Mouse (Mus musculus): ENCODE data around the gene Krt86. TPM values are rescaled to one million over a fixed set of nuclear protein-coding genes. Genes with fewer than 3 reads are reported as not detected.

Gene Krt86
- total and polyA plus RNA-seq, 3 experiments = 0.11 TPM; not detected in 2

- no peaks in the 10 kb centered on the region for H3K4me1 ChIP-seq (ENCODE audit: insufficient read depth, low read depth, low read length)
- no peaks in the 10 kb centered on the region for H3K36me3 ChIP-seq (replicated peaks)
- H3K27me3 ChIP-seq (ENCODE audit: insufficient read depth, low read length) = no peaks in the 10 kb centered on the region
- peaks cover 11% of the 10 kb centered on the region for H3K9me3 ChIP-seq (replicated peaks)
- H3K4me3 ChIP-seq (ENCODE audit: low read depth, low read length) = no peak overlapping the region
- ATAC-seq (ENCODE audit: extremely low read depth, insufficient number of reproducible peaks, low FRiP score, poor library complexity, severe bottlenecking) (no peak), DNase-seq (ENCODE audit: low spot score) (no peak)
- TF ChIP-seq POLR2AphosphoS5 (IDR thresholded peaks at IDR 0.05; ENCODE audit: insufficient replicate concordance, low read depth, low read length) (no peak), GATA2 (IDR thresholded peaks at IDR 0.05; ENCODE audit: borderline replicate concordance, low read depth, low read length) (no peak), GATA1 (IDR thresholded peaks at IDR 0.05; ENCODE audit: borderline replicate concordance, low read length) (no peak)
Observed at GRCm38 (mm10) chr15:101519792-101520191, 46.5 kb downstream of the Krt86 start.

DNA sequence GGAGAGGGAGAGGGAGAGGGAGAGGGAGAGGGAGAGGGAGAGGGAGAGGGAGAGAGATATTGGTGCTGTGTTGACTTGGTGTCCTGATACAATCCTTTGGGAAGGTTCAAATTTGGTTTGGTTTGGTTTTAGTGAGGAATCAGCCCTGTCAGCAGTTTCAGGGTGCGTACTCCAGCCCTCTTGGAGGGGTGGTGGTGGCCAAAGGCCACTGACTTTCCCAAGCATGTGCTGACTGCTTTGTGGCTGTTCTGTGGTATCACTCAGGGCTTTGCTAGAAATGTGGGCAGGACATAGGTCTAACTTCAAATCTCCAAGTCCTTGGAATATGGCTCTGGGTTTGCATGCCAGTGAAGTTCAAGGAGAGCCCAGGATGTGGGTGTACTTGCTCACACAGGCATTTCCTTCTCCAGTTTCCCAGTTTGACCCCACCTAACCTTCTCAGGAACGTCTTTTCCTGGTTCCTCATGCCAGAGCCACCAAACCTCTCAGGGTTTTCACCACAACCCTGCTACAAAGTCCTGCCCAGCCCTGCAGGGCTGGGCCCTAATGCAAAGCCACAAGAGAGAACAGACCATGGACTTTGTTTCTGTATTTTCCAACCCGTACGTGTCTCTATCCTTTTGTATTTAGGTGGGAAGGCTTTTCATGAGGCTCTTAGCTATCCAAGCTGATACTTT, 49.4 kb downstream of the Krt86 start:
- Histone ChIP-seq H3K27me3 (ENCODE audit: insufficient read depth, low read length) (no peaks in the 10 kb centered on the region; the same call in 1 of the 2 replicates), H3K4me1 (ENCODE audit: insufficient read depth, low read depth, low read length) (no peaks in the 10 kb centered on the region), H3K9me3 (replicated peaks) (peaks cover 21% of the 10 kb centered on the region), H3K4me3 (ENCODE audit: low read depth, low read length) (no peak overlapping the region), H3K36me3 (replicated peaks) (no peaks in the 10 kb centered on the region)
- TF ChIP-seq GATA2 (IDR thresholded peaks at IDR 0.05; ENCODE audit: borderline replicate concordance, low read depth, low read length) = no peak
- TF ChIP-seq POLR2AphosphoS5 (IDR thresholded peaks at IDR 0.05; ENCODE audit: insufficient replicate concordance, low read depth, low read length) = no peak
- TF ChIP-seq GATA1 (IDR thresholded peaks at IDR 0.05; ENCODE audit: borderline replicate concordance, low read length) = no peak
- TF ChIP-seq TAL1 (conservative IDR thresholded peaks at IDR 0.05; ENCODE audit: low read depth, low read length) = no peak
- no peak for TF ChIP-seq CTCF (IDR thresholded peaks at IDR 0.05; ENCODE audit: low read depth, low read length)
- no peak for DNase-seq (ENCODE audit: low spot score)
- no peak for ATAC-seq (ENCODE audit: extremely low read depth, insufficient number of reproducible peaks, low FRiP score, poor library complexity, severe bottlenecking)

Other genes with a start within 250 kb of the Krt86 start
- gene Grasp, start 249.3 kb upstream of the Krt86 start, total RNA-seq (2014; fragmentation: Nextera tagmentation) = not detected in 2 replicates
- gene Grasp, start 249.3 kb upstream of the Krt86 start, total RNA-seq (2017) = 0.16 TPM in 1 of 2 replicates, not detected in the other
- gene Grasp, start 249.3 kb upstream of the Krt86 start, polyA plus RNA-seq (2012) = 0.04 and 0.09 TPM in 2 replicates
- not detected in 2 replicates for gene Nr4a1, start 219.2 kb upstream of the Krt86 start, total RNA-seq (2014; fragmentation: Nextera tagmentation)
- gene Nr4a1, start 219.2 kb upstream of the Krt86 start, total RNA-seq (2017) = not detected in 2 replicates
- gene Nr4a1, start 219.2 kb upstream of the Krt86 start, polyA plus RNA-seq (2012) = 0.04 TPM in 1 of 2 replicates, not detected in the other
- gene Atg101, start 189.2 kb upstream of the Krt86 start, total RNA-seq (2014; fragmentation: Nextera tagmentation) = 5.9 and 11.0 TPM in 2 replicates
- gene Atg101, start 189.2 kb upstream of the Krt86 start, total RNA-seq (2017) = 34.6 and 35.3 TPM in 2 replicates
- gene Atg101, start 189.2 kb upstream of the Krt86 start, polyA plus RNA-seq (2012) = 42.5 and 55.1 TPM in 2 replicates
- not detected in 2 replicates for gene 6030408B16Rik, start 180.3 kb upstream of the Krt86 start, total RNA-seq (2014; fragmentation: Nextera tagmentation)
- gene 6030408B16Rik, start 180.3 kb upstream of the Krt86 start, total RNA-seq (2017) = 0.12 TPM in 1 of 2 replicates, not detected in the other
- gene 6030408B16Rik, start 180.3 kb upstream of the Krt86 start, polyA plus RNA-seq (2012) = 0.09 TPM in 1 of 2 replicates, not detected in the other
- gene Krt80, start 103.3 kb upstream of the Krt86 start, total RNA-seq (2014; fragmentation: Nextera tagmentation) = not detected in 2 replicates
- 0.11 and 0.12 TPM in 2 replicates for gene Krt80, start 103.3 kb upstream of the Krt86 start, total RNA-seq (2017)
- not detected in 2 replicates for gene Krt80, start 103.3 kb upstream of the Krt86 start, polyA plus RNA-seq (2012)
- gene Krt7, start 62.4 kb upstream of the Krt86 start, total RNA-seq (2014; fragmentation: Nextera tagmentation) = not detected in 2 replicates
- under 0.01 and 0.49 TPM in 2 replicates for gene Krt7, start 62.4 kb upstream of the Krt86 start, total RNA-seq (2017)
- 0.11 and 0.13 TPM in 2 replicates for gene Krt7, start 62.4 kb upstream of the Krt86 start, polyA plus RNA-seq (2012)
- not detected in 2 replicates for gene Krt87, start 34.7 kb upstream of the Krt86 start, total RNA-seq (2014; fragmentation: Nextera tagmentation)
- gene Krt87, start 34.7 kb upstream of the Krt86 start, total RNA-seq (2017) = not detected in 2 replicates
- not detected in 2 replicates for gene Krt87, start 34.7 kb upstream of the Krt86 start, polyA plus RNA-seq (2012)
- not detected in 2 replicates for gene Krt88, start 25.7 kb upstream of the Krt86 start, total RNA-seq (2014; fragmentation: Nextera tagmentation)
- gene Krt88, start 25.7 kb upstream of the Krt86 start, total RNA-seq (2017) = not detected in 2 replicates
- gene Krt88, start 25.7 kb upstream of the Krt86 start, polyA plus RNA-seq (2012) = not detected in 2 replicates
- not detected in 2 replicates for gene Krt81, start 9.7 kb upstream of the Krt86 start, total RNA-seq (2014; fragmentation: Nextera tagmentation)
- gene Krt81, start 9.7 kb upstream of the Krt86 start, total RNA-seq (2017) = not detected in 2 replicates
- gene Krt81, start 9.7 kb upstream of the Krt86 start, polyA plus RNA-seq (2012) = not detected in 2 replicates
- not detected in 2 replicates for gene Krt83, start 18.0 kb downstream of the Krt86 start, total RNA-seq (2014; fragmentation: Nextera tagmentation)
- not detected in 2 replicates for gene Krt83, start 18.0 kb downstream of the Krt86 start, total RNA-seq (2017)
- not detected in 2 replicates for gene Krt83, start 18.0 kb downstream of the Krt86 start, polyA plus RNA-seq (2012)
- gene Gm49425, start 43.8 kb downstream of the Krt86 start, total RNA-seq (2014; fragmentation: Nextera tagmentation) = not detected in 2 replicates
- not detected in 2 replicates for gene Gm49425, start 43.8 kb downstream of the Krt86 start, total RNA-seq (2017)
- not detected in 2 replicates for gene Gm49425, start 43.8 kb downstream of the Krt86 start, polyA plus RNA-seq (2012)
- not detected in 2 replicates for gene Krt84, start 59.3 kb downstream of the Krt86 start, total RNA-seq (2014; fragmentation: Nextera tagmentation)
- gene Krt84, start 59.3 kb downstream of the Krt86 start, total RNA-seq (2017) = 0.05 TPM in 1 of 2 replicates, not detected in the other
- gene Krt84, start 59.3 kb downstream of the Krt86 start, polyA plus RNA-seq (2012) = not detected in 2 replicates
- not detected in 2 replicates for gene Krt82, start 77.2 kb downstream of the Krt86 start, total RNA-seq (2014; fragmentation: Nextera tagmentation)
- gene Krt82, start 77.2 kb downstream of the Krt86 start, total RNA-seq (2017) = not detected in 2 replicates
- gene Krt82, start 77.2 kb downstream of the Krt86 start, polyA plus RNA-seq (2012) = not detected in 2 replicates
- gene Krt90, start 89.5 kb downstream of the Krt86 start, total RNA-seq (2014; fragmentation: Nextera tagmentation) = not detected in 2 replicates
- not detected in 2 replicates for gene Krt90, start 89.5 kb downstream of the Krt86 start, total RNA-seq (2017)
- not detected in 2 replicates for gene Krt90, start 89.5 kb downstream of the Krt86 start, polyA plus RNA-seq (2012)
- not detected in 2 replicates for gene Krt75, start 100.4 kb downstream of the Krt86 start, total RNA-seq (2014; fragmentation: Nextera tagmentation)
- 0.05 TPM in 1 of 2 replicates, not detected in the other for gene Krt75, start 100.4 kb downstream of the Krt86 start, total RNA-seq (2017)
- gene Krt75, start 100.4 kb downstream of the Krt86 start, polyA plus RNA-seq (2012) = not detected in 2 replicates
- not detected in 2 replicates for gene Gm5414, start 154.7 kb downstream of the Krt86 start, total RNA-seq (2014; fragmentation: Nextera tagmentation)
- not detected in 2 replicates for gene Gm5414, start 154.7 kb downstream of the Krt86 start, total RNA-seq (2017)
- not detected in 2 replicates for gene Gm5414, start 154.7 kb downstream of the Krt86 start, polyA plus RNA-seq (2012)
- gene Gm5478, start 173.9 kb downstream of the Krt86 start, total RNA-seq (2014; fragmentation: Nextera tagmentation) = not detected in 2 replicates
- gene Gm5478, start 173.9 kb downstream of the Krt86 start, total RNA-seq (2017) = 0.33 TPM in 1 of 2 replicates, not detected in the other
- gene Gm5478, start 173.9 kb downstream of the Krt86 start, polyA plus RNA-seq (2012) = not detected in 2 replicates
- gene Krt6b, start 206.8 kb downstream of the Krt86 start, total RNA-seq (2014; fragmentation: Nextera tagmentation) = not detected in 2 replicates
- not detected in 2 replicates for gene Krt6b, start 206.8 kb downstream of the Krt86 start, total RNA-seq (2017)
- not detected in 2 replicates for gene Krt6b, start 206.8 kb downstream of the Krt86 start, polyA plus RNA-seq (2012)
- gene Krt6a, start 220.8 kb downstream of the Krt86 start, total RNA-seq (2014; fragmentation: Nextera tagmentation) = not detected in 2 replicates
- gene Krt6a, start 220.8 kb downstream of the Krt86 start, total RNA-seq (2017) = not detected in 2 replicates
- not detected in 2 replicates for gene Krt6a, start 220.8 kb downstream of the Krt86 start, polyA plus RNA-seq (2012)
- not detected in 2 replicates for gene Krt5, start 239.4 kb downstream of the Krt86 start, total RNA-seq (2014; fragmentation: Nextera tagmentation)
- gene Krt5, start 239.4 kb downstream of the Krt86 start, total RNA-seq (2017) = not detected in 2 replicates
- gene Krt5, start 239.4 kb downstream of the Krt86 start, polyA plus RNA-seq (2012) = not detected in 2 replicates